Mouse (Mus musculus) spleen, adult 2 months (tissue): ENCODE measurements around the gene Trim46. TPM values are rescaled to one million over a fixed set of nuclear protein-coding genes. Genes with fewer than 3 reads are reported as not detected.

Experiments used
- DNase-seq, 2 experiments: peaks; one replicate each; pipeline versions ENCODE4 v3.0.0 to v3.0.0-alpha.2; 2012 to 2021; ENCODE audit warnings: low spot score in 2 of 2, low read depth in 1 of 2
- H3K27ac ChIP-seq: fragments of 200-500 bp; 2 replicates; pipeline ENCODE4 v1.5.1; 2012; ENCODE audit warnings: low read length, inconsistent platforms; ENCODE audit not compliant: insufficient read depth
- H3K27me3 ChIP-seq: fragments of 200-500 bp; 2 replicates; pipeline ENCODE4 v1.6.1; 2012; ENCODE audit warnings: mild to moderate bottlenecking, moderate library complexity, low read length, inconsistent platforms; ENCODE audit not compliant: control insufficient read depth, insufficient read depth
- H3K36me3 ChIP-seq: fragments of 200-500 bp; 2 replicates; pipeline ENCODE4 v1.6.1; 2012; ENCODE audit warnings: mild to moderate bottlenecking, low read length, inconsistent platforms; ENCODE audit not compliant: control insufficient read depth, insufficient read depth
- H3K4me1 ChIP-seq: fragments of 200-500 bp; 2 replicates; pipeline ENCODE4 v1.6.1; 2011; ENCODE audit warnings: inconsistent platforms; ENCODE audit not compliant: control insufficient read depth, insufficient read depth, insufficient read length
- H3K4me3 ChIP-seq: fragments of 200-500 bp; 2 replicates; pipeline ENCODE4 v1.5.1; 2011; ENCODE audit warnings: mild to moderate bottlenecking, inconsistent platforms; ENCODE audit not compliant: insufficient read depth, insufficient read length; ENCODE audit errors: extremely low read depth
- CTCF ChIP-seq: fragments of 200-500 bp; IDR thresholded peaks from 2 replicates; pipeline ENCODE4 v1.5.1; 2011; ENCODE audit warnings: mild to moderate bottlenecking, inconsistent platforms; ENCODE audit not compliant: insufficient read depth, insufficient read length, insufficient replicate concordance; ENCODE audit errors: extremely low read depth
- POLR2A ChIP-seq: fragments of 200-500 bp; IDR thresholded peaks from 2 replicates; pipeline ENCODE4 v1.6.1; 2011; ENCODE audit warnings: low read depth, low read length, inconsistent platforms
- WGBS: fragments of 180-500 bp; shearing (Covaris S2); methylation state at CpG from one replicate; pipeline ENCODE4 v1.1.7; 2018; 5-methylcytosine and 5-hydroxymethylcytosine counted together
- polyA plus RNA-seq: library from polyadenylated mRNA; depleted of rRNA; stranded (reverse); fragments of >200 nt; gene quantifications from 2 replicates; pipeline ENCODE4 v1.2.3, GENCODE M21; 2012

Trim46 gene
- polyA plus RNA-seq, 1 experiment, result 3.6 TPM

GRCm38 (mm10) chr3:89238494-89238893 is 7.6 kb downstream of the Trim46 start:
- no peak for TF ChIP-seq CTCF
- no peak for TF ChIP-seq POLR2A
- no peaks in the 10 kb centered on the region for H3K36me3 ChIP-seq
- 75% methylated on average over 5 of the region's 12 CpGs for WGBS
- DNase-seq, result no peak
- H3K4me1 ChIP-seq, result peaks cover 17% of the 10 kb centered on the region
- H3K27me3 ChIP-seq, result no peaks in the 10 kb centered on the region
- H3K4me3 ChIP-seq, result no peak overlapping the region
- no peak overlapping the region for H3K27ac ChIP-seq

- DNase-seq, result no peak
- no peak for TF ChIP-seq POLR2A
- TF ChIP-seq CTCF, result no peak
- Histone ChIP-seq H3K27me3 (no peaks in the 10 kb centered on the region), H3K4me3 (no peak overlapping the region), H3K4me1 (peaks cover 21% of the 10 kb centered on the region), H3K36me3 (no peaks in the 10 kb centered on the region), H3K27ac (no peak overlapping the region)
- WGBS, result 89% methylated on average over 21 of the region's 21 CpGs
Measured at GRCm38 (mm10) chr3:89237682-89238081, 8.4 kb downstream of the Trim46 start.

GRCm38 (mm10) chr3:89236516-89236915 is 9.6 kb downstream of the Trim46 start:
- 95% methylated on average over 10 of the region's 10 CpGs for WGBS
- DNase-seq, result no peak
- Histone ChIP-seq H3K4me1 (peaks cover 25% of the 10 kb centered on the region), H3K36me3 (no peaks in the 10 kb centered on the region), H3K4me3 (no peak overlapping the region), H3K27ac (no peak overlapping the region), H3K27me3 (no peaks in the 10 kb centered on the region)
- TF ChIP-seq POLR2A, result no peak
- no peak for TF ChIP-seq CTCF

GRCm38 (mm10) chr3:89233562-89234110 is 12.5 kb downstream of the Trim46 start:
- H3K27me3 ChIP-seq, result no peaks in the 10 kb centered on the region
- WGBS, result 13% methylated on average over 14 of the region's 14 CpGs
- DNase-seq, result peak in 1 of 2 experiments; percentile 50
- peak overlapping the region; percentile 59 for H3K27ac ChIP-seq
- TF ChIP-seq CTCF, result no peak
- no peak for TF ChIP-seq POLR2A
- H3K4me1 ChIP-seq, result peaks cover 28% of the 10 kb centered on the region
- no peak overlapping the region for H3K4me3 ChIP-seq
- no peaks in the 10 kb centered on the region for H3K36me3 ChIP-seq

GRCm38 (mm10) chr3:89232614-89233013 is 13.5 kb downstream of the Trim46 start:
- TF ChIP-seq CTCF (no peak), POLR2A (no peak)
- Histone ChIP-seq H3K27me3 (no peaks in the 10 kb centered on the region), H3K27ac (no peak overlapping the region), H3K4me3 (no peak overlapping the region), H3K4me1 (peaks cover 28% of the 10 kb centered on the region), H3K36me3 (no peaks in the 10 kb centered on the region)
- 95% methylated on average over 6 of the region's 6 CpGs for WGBS
- no peak for DNase-seq

- Histone ChIP-seq H3K27ac (no peak overlapping the region), H3K4me3 (no peak overlapping the region), H3K36me3 (no peaks in the 10 kb centered on the region), H3K4me1 (peaks cover 35% of the 10 kb centered on the region), H3K27me3 (peaks cover 5% of the 10 kb centered on the region; the same call in 1 of the 2 replicates)
- no peak for DNase-seq
- TF ChIP-seq CTCF, result no peak
- TF ChIP-seq POLR2A, result no peak
- 69% methylated on average over 16 of the region's 16 CpGs for WGBS
Measured at GRCm38 (mm10) chr3:89231772-89232275, 14.3 kb downstream of the Trim46 start.

- TF ChIP-seq CTCF (no peak), POLR2A (no peak)
- no peak overlapping the region for H3K27ac ChIP-seq
- WGBS, result 25% methylated on average over 7 of the region's 7 CpGs
- H3K27me3 ChIP-seq, result peaks cover 8% of the 10 kb centered on the region; the same call in 1 of the 2 replicates
- H3K4me1 ChIP-seq, result peaks cover 35% of the 10 kb centered on the region
- H3K36me3 ChIP-seq, result no peaks in the 10 kb centered on the region
- DNase-seq, result no peak
- no peak overlapping the region for H3K4me3 ChIP-seq
Measured at GRCm38 (mm10) chr3:89231345-89231744, 14.8 kb downstream of the Trim46 start.
